Mouse (Mus musculus) kidney, embryonic 15.5 days (tissue): Measurements from ENCODE around the gene Sumf2. TPM values are rescaled to one million over a fixed set of nuclear protein-coding genes. Genes with fewer than 3 reads are reported as not detected.

ENCODE experiments used
- ATAC-seq: fragments of 200-750 bp; cut with Nextera tagmentation; replicated peaks from 2 replicates; pipeline ENCODE4 v1.8.0; 2017; ENCODE audit warnings: moderate TSS enrichment; ENCODE audit not compliant: low FRiP score
- H3K27ac ChIP-seq: fragments of 300-500 bp; sonication (generic); 2 replicates; pipeline ENCODE4 v1.5.1; 2015; ENCODE audit warnings: mild to moderate bottlenecking, inconsistent platforms
- H3K27me3 ChIP-seq: fragments of 300-500 bp; sonication (generic); 2 replicates; pipeline ENCODE4 v1.6.1; 2015; ENCODE audit warnings: inconsistent platforms
- H3K36me3 ChIP-seq: fragments of 300-500 bp; sonication (generic); 2 replicates; pipeline ENCODE4 v1.6.1; 2015; ENCODE audit warnings: inconsistent platforms
- H3K4me1 ChIP-seq: fragments of 300-500 bp; sonication (generic); 2 replicates; pipeline ENCODE4 v1.6.1; 2015; ENCODE audit warnings: inconsistent platforms
- H3K4me2 ChIP-seq: fragments of 300-500 bp; sonication (generic); 2 replicates; pipeline ENCODE4 v1.6.1; 2015; ENCODE audit warnings: moderate library complexity, mild to moderate bottlenecking, inconsistent platforms
- H3K4me3 ChIP-seq: fragments of 300-500 bp; sonication (generic); replicated peaks from 2 replicates; pipeline ENCODE4 v1.5.1; 2015; ENCODE audit warnings: mild to moderate bottlenecking, inconsistent platforms
- H3K9ac ChIP-seq: fragments of 300-500 bp; sonication (generic); 2 replicates; pipeline ENCODE4 v1.6.1; 2015; ENCODE audit warnings: mild to moderate bottlenecking, inconsistent platforms
- H3K9me3 ChIP-seq: fragments of 300-500 bp; sonication (generic); replicated peaks from 2 replicates; pipeline ENCODE4 v1.6.1; 2016; ENCODE audit warnings: inconsistent platforms
- WGBS: fragments of 180-500 bp; shearing (Covaris S2); methylation state at CpG from one replicate; pipeline ENCODE4 v1.1.7; 2015; ENCODE audit warnings: mixed read lengths; 5-methylcytosine and 5-hydroxymethylcytosine counted together
- polyA plus RNA-seq: library from polyadenylated mRNA; unstranded; fragments of >200 nt; fragmentation: Nextera tagmentation; extraction: Ambion mirVana; gene quantifications from 2 replicates; pipeline ENCODE4 v1.2.1, GENCODE M21; 2015

The Sumf2 gene
- 55.9 and 61.2 TPM in 2 replicates for polyA plus RNA-seq

DNA sequence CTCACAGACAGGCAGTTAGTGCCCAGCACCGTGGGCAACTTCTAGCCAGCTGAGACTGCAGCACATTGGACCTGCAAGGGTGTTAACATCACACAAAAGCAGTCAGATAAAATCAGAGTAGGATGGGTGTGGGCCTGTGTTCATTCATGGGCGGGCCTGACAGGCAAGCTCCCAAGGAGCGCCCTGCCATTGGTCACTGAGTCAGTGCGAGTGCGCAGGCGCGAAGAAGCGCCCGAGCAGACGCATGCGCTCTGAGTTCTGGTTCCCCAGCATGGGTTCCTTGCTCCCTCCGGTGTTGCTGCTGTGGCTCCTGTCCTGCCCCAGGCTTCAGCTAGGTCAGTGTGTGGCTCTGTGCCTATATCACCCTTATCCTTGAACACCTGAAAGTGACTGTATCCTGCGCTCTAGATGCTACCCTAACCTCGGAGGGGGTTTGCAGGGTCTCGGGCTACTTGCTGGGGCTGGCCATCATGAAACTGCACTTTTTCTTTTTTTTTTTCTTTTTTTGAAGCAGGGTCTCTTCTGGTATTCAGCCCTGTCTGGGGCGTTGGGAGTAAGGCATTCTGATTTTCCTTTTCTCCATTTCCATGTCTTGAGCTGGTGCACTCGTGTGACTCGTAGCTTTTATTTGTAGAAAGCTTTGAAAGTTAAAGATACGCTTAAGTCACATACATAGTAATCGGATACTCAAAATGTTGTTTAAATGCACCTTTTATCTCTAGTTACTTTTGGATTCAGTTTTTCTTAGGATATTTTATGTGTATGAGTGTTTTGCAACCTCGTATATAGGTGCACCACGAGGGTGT is at the start of gene Sumf2:
TSS of gene Sumf2 (plus strand) at position 235 of the 806 bp plus-strand sequence.
- peaks cover 37% of the 10 kb centered on the region for H3K36me3 ChIP-seq
- peak; percentile 99 for ATAC-seq
- peaks cover 9% of the 10 kb centered on the region for H3K4me1 ChIP-seq
- no peaks in the 10 kb centered on the region for H3K9me3 ChIP-seq
- WGBS = 8% methylated on average over 22 of the region's 22 CpGs
- H3K27ac ChIP-seq = peak within 1 kb of the TSS; percentile 82
- peak within 1 kb of the TSS; percentile 71 for H3K9ac ChIP-seq
- no peaks in the 10 kb centered on the region for H3K27me3 ChIP-seq
- H3K4me2 ChIP-seq = peak within 1 kb of the TSS; percentile 71
- H3K4me3 ChIP-seq = peak within 1 kb of the TSS; percentile 83

DNA sequence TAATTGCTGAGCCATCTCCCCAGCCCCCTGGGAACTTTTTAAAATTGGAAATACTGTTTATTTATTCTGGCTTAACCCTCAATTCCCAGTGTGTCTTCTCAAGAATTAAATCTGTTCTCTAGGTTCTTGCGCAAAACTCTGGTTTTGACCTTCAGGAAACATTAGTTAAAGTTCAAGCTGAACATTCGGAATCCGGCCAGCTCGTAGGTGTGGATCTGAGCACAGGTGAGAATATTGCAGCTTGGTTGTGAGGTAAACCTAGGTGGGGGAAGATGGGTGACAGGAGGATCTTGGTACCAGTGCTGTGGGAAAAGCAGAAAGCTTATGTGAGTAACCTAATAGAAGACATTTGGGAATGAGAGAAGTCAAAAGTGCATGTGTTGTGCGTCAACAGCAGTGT is 1.9 kb upstream of the Sumf2 start:
- Histone ChIP-seq H3K4me3 (no peak overlapping the region), H3K4me2 (no peak overlapping the region), H3K9ac (no peak overlapping the region), H3K9me3 (no peaks in the 10 kb centered on the region), H3K36me3 (peaks cover 29% of the 10 kb centered on the region), H3K27ac (no peak overlapping the region), H3K27me3 (no peaks in the 10 kb centered on the region), H3K4me1 (peaks cover 9% of the 10 kb centered on the region)
- ATAC-seq = no peak
- 91% methylated on average over 5 of the region's 5 CpGs for WGBS

DNA sequence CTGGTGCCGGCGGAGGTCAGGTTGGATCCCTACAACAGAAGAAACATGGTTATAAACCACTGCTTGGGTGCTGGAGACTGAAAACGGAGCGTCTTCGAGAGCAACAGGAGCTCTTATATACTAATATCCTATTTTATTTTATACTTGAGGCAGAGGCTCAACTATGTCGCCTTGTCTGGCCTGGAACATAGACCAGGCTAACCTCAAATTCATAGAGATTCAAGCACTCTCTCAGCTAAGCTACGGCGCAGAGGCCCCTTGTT is 703 bp downstream of the Sumf2 start:
- H3K9me3 ChIP-seq = no peaks in the 10 kb centered on the region
- peak overlapping the region; percentile 71 for H3K9ac ChIP-seq
- H3K27ac ChIP-seq = no peak overlapping the region
- peaks cover 9% of the 10 kb centered on the region for H3K4me1 ChIP-seq
- WGBS = 53% methylated on average over 8 of the region's 8 CpGs
- H3K27me3 ChIP-seq = no peaks in the 10 kb centered on the region
- H3K4me3 ChIP-seq = peak overlapping the region; percentile 83
- peak overlapping the region; percentile 71 for H3K4me2 ChIP-seq
- H3K36me3 ChIP-seq = peaks cover 43% of the 10 kb centered on the region
- ATAC-seq = no peak

DNA sequence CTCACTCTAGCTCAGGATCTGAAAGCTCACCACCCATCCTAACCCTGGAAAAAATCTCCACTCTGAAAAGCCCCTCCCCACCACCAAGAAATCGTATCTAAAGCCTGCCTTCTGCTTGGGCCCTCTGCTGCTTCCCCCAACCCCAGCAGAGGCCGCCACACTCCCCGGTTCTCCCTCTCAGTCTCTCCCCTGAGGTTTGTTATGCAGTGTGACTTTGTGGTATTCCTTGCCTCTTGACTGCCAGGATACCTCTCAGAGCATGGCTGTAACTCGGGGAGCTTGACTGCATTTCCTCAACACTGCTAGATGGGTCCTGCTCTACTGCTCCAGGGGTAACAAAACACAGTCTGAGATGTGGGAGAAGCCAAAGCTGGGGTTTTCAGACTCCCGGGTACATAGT is 8.4 kb downstream of the Sumf2 start:
- Histone ChIP-seq H3K4me2 (no peak overlapping the region), H3K36me3 (peaks cover 77% of the 10 kb centered on the region), H3K27me3 (no peaks in the 10 kb centered on the region), H3K9me3 (no peaks in the 10 kb centered on the region), H3K4me1 (no peaks in the 10 kb centered on the region), H3K4me3 (no peak overlapping the region), H3K27ac (no peak overlapping the region), H3K9ac (no peak overlapping the region)
- peak; percentile 52; the same call in 1 of the 2 replicates for ATAC-seq
- WGBS = 52% methylated on average over 5 of the region's 5 CpGs

DNA sequence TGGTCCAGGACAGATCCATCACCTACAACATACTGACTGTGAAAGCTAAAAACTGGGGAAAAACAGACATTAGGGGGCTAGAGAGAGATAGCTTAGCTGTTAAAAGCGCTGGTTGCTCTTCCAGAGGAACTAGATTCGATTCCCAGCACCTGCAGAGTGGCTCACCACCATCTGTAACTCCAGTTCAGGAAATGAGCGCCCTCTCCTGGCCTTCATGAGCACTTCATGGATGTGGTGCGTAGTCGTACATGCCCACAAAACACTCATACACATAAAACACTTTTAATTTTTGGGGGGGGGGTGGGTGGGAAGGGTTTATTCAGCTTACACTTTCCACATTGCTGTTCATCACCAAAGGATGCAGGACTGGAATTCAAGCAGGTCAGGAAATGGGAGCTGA is 9.6 kb downstream of the Sumf2 start:
- H3K9me3 ChIP-seq = no peaks in the 10 kb centered on the region
- ATAC-seq = no peak
- H3K36me3 ChIP-seq = peaks cover 89% of the 10 kb centered on the region

DNA sequence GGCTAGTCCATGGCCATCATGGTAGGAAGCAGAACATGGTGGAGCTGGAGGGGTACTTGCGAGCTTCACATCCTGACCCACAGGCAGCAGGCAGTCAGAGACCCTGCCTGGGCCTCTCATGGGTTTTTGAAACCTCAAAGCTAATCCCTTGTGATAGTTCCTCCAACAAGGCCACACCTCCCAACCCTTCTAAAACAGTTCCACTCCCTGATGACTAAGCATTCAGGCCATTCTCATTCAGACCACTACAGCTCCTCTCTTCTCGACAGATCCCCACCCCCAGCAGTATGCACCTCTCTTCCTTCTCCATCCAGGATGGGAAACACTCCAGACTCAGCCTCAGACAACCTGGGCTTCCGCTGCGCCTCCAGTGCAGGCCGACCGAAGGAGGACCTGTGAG is 15.5 kb downstream of the Sumf2 start:
- 94% methylated on average over 6 of the region's 6 CpGs for WGBS

More for the DNA sequence above, 9.6 kb downstream of the Sumf2 start:
- no peak overlapping the region for H3K27ac ChIP-seq
- H3K4me1 ChIP-seq = no peaks in the 10 kb centered on the region
- 85% methylated on average over 5 of the region's 5 CpGs for WGBS
- no peak overlapping the region for H3K4me2 ChIP-seq
- no peak overlapping the region for H3K4me3 ChIP-seq
- no peaks in the 10 kb centered on the region for H3K27me3 ChIP-seq
- H3K9ac ChIP-seq = no peak overlapping the region

GRCm38 (mm10) chr5:129864467-129864866 is 17.7 kb downstream of the Sumf2 start:
- H3K9ac ChIP-seq = no peak overlapping the region
- WGBS = 10% methylated on average over 18 of the region's 18 CpGs
- no peak overlapping the region for H3K4me3 ChIP-seq
- no peaks in the 10 kb centered on the region for H3K9me3 ChIP-seq
- H3K27me3 ChIP-seq = no peaks in the 10 kb centered on the region
- H3K4me1 ChIP-seq = peaks cover 4% of the 10 kb centered on the region; the same call in 1 of the 2 replicates
- no peak for ATAC-seq
- 0 out of 2 replicates have a peak overlapping the region, but pooled peaks have one; percentile 20 for H3K4me2 ChIP-seq
- H3K36me3 ChIP-seq = peaks cover 34% of the 10 kb centered on the region
- no peak overlapping the region for H3K27ac ChIP-seq

More for the DNA sequence above, 15.5 kb downstream of the Sumf2 start:
- H3K36me3 ChIP-seq = peaks cover 52% of the 10 kb centered on the region
- H3K4me2 ChIP-seq = no peak overlapping the region
- no peaks in the 10 kb centered on the region for H3K27me3 ChIP-seq
- H3K4me3 ChIP-seq = no peak overlapping the region
- no peak overlapping the region for H3K27ac ChIP-seq
- ATAC-seq = no peak
- H3K9ac ChIP-seq = no peak overlapping the region
- peaks cover 4% of the 10 kb centered on the region; the same call in 1 of the 2 replicates for H3K4me1 ChIP-seq
- no peaks in the 10 kb centered on the region for H3K9me3 ChIP-seq

- no peak for ATAC-seq
- no peak overlapping the region for H3K27ac ChIP-seq
- peaks cover 4% of the 10 kb centered on the region; the same call in 1 of the 2 replicates for H3K4me1 ChIP-seq
- 86% methylated on average over 12 of the region's 12 CpGs for WGBS
- no peaks in the 10 kb centered on the region for H3K9me3 ChIP-seq
- H3K36me3 ChIP-seq = peaks cover 20% of the 10 kb centered on the region
- H3K4me3 ChIP-seq = no peak overlapping the region
- H3K27me3 ChIP-seq = no peaks in the 10 kb centered on the region
- no peak overlapping the region for H3K4me2 ChIP-seq
- H3K9ac ChIP-seq = no peak overlapping the region
These were observed 19.1 kb downstream of the Sumf2 start for GRCm38 (mm10) chr5:129865841-129866240.

GRCm38 (mm10) chr5:129869238-129869995 is 22.6 kb downstream of the Sumf2 start:
- H3K9me3 ChIP-seq = no peaks in the 10 kb centered on the region
- ATAC-seq = no peak
- peaks cover 1% of the 10 kb centered on the region; the same call in 1 of the 2 replicates for H3K4me1 ChIP-seq
- H3K27ac ChIP-seq = no peak overlapping the region
- H3K9ac ChIP-seq = no peak overlapping the region
- no peak overlapping the region for H3K4me3 ChIP-seq
- no peaks in the 10 kb centered on the region for H3K36me3 ChIP-seq
- no peak overlapping the region for H3K4me2 ChIP-seq
- 87% methylated on average over 19 of the region's 19 CpGs for WGBS
- no peaks in the 10 kb centered on the region for H3K27me3 ChIP-seq

DNA sequence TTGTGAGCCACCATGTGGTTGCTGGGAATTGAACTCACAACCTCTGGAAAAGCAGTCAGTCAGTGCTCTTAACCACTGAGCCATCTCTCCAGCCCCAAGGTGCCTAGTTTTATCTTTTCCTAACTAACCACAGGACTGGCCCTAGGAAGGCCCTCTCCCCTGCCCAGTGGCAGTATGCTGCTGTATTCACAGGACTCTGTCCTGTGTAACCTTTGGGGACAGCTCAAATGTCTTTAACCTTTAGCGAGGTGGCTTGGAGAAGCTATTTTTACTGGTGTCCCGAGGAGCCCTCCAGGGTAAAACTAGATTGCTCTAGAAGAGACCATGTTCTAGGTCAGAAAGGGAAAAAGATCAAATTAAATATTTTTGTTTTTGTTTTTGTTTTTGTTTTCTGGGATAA is 24.5 kb downstream of the Sumf2 start:
- no peaks in the 10 kb centered on the region for H3K36me3 ChIP-seq
- H3K9ac ChIP-seq = no peak overlapping the region
- WGBS = 76% methylated on average over 2 of the region's 2 CpGs
- H3K4me3 ChIP-seq = no peak overlapping the region
- H3K4me2 ChIP-seq = no peak overlapping the region
- H3K4me1 ChIP-seq = no peaks in the 10 kb centered on the region
- ATAC-seq = no peak
- H3K27ac ChIP-seq = no peak overlapping the region
- H3K27me3 ChIP-seq = no peaks in the 10 kb centered on the region
- no peaks in the 10 kb centered on the region for H3K9me3 ChIP-seq

DNA sequence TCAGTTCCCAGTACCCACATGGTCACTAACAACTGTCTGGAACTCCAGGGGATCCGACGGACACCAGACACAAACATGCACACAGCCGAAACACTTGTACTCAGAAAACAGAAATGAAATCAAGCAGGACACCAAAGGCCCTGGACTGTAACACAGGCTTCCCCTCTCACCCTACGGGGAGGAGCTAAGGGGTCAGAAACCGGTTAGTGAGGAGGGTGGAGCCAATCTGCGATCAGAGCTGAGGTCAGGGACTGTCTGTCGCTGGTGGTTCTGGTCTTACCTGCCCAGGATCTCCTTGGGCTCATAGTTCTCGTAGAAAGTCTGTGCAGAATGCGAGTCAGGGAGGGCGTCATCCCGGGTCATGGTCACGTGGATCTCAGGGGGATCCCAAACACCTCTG is 27.2 kb downstream of the Sumf2 start:
- no peaks in the 10 kb centered on the region for H3K36me3 ChIP-seq
- no peak overlapping the region for H3K4me2 ChIP-seq
- H3K4me3 ChIP-seq = no peak overlapping the region
- no peak for ATAC-seq
- no peak overlapping the region for H3K27ac ChIP-seq
- H3K27me3 ChIP-seq = no peaks in the 10 kb centered on the region
- 82% methylated on average over 12 of the region's 12 CpGs for WGBS
- H3K9me3 ChIP-seq = no peaks in the 10 kb centered on the region
- no peak overlapping the region for H3K9ac ChIP-seq
- H3K4me1 ChIP-seq = no peaks in the 10 kb centered on the region

GRCm38 (mm10) chr5:129875098-129875497 is 28.3 kb downstream of the Sumf2 start:
- H3K27me3 ChIP-seq = no peaks in the 10 kb centered on the region
- H3K4me1 ChIP-seq = no peaks in the 10 kb centered on the region
- H3K36me3 ChIP-seq = peaks cover 6% of the 10 kb centered on the region
- no peak overlapping the region for H3K4me3 ChIP-seq
- no peak overlapping the region for H3K9ac ChIP-seq
- H3K27ac ChIP-seq = no peak overlapping the region
- H3K4me2 ChIP-seq = no peak overlapping the region
- no peak for ATAC-seq
- 81% methylated on average over 11 of the region's 11 CpGs for WGBS
- H3K9me3 ChIP-seq = no peaks in the 10 kb centered on the region
